Mouse (Mus musculus) thymus, postnatal 4 days (tissue): ENCODE data around the gene Dab1.

Experiments
- DNase-seq: peaks from one replicate; pipeline ENCODE4 v3.0.0; 2021

The Dab1 gene

GRCm38 (mm10) chr4:104640617-104641016 is 1021.5 kb downstream of the Dab1 start:
- no peak for DNase-seq

GRCm38 (mm10) chr4:104642761-104643469 is 1023.8 kb downstream of the Dab1 start:
- no peak for DNase-seq

- DNase-seq, result no peak
Observed at GRCm38 (mm10) chr4:104643534-104644356, 1024.6 kb downstream of the Dab1 start.

DNA sequence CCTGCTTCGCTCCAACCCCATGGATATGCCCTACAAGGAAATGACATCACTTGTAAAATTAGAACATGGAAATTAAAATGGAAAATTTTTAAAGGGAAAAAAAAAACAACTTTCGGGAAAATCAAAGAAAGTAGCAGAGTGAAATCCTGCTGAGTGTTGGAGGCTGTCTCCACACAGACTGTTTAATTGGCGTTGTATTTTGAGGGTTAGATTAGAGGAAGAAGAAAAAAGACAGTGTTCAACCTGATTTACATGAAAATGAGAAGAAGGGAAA is 1025.1 kb downstream of the Dab1 start:
- no peak for DNase-seq

GRCm38 (mm10) chr4:104644862-104645261 is 1025.7 kb downstream of the Dab1 start:
- DNase-seq, result no peak

GRCm38 (mm10) chr4:104651761-104652160 is 1032.6 kb downstream of the Dab1 start:
- no peak for DNase-seq

- DNase-seq, result no peak
Observed at GRCm38 (mm10) chr4:104656728-104657127, 1037.6 kb downstream of the Dab1 start.

- DNase-seq, result no peak
Observed at GRCm38 (mm10) chr4:104662841-104663614, 1043.9 kb downstream of the Dab1 start.

GRCm38 (mm10) chr4:104665553-104665952 is 1046.4 kb downstream of the Dab1 start:
- peak; percentile 27 for DNase-seq

- DNase-seq, result no peak
Observed at GRCm38 (mm10) chr4:104666831-104667551, 1047.8 kb downstream of the Dab1 start.

DNA sequence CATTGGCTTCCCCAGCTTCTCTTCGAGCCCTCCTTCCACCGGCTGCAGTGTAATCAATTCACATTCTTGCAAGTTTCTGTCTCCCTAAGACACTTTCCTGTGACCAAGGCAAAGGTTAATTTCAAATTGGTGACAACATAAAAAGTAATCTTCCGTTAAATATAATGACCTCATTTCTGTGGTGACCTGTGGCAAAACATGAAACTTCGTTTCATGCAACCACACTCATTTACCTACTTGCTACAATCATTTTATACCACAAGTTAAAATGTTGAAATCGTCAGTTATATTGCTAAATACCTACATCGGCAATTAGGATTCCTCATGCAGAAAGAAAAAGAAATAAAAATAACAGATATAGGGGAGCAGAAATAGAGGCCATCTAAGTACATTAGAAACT is 1048.9 kb downstream of the Dab1 start:
- no peak for DNase-seq

GRCm38 (mm10) chr4:104669406-104669805 is 1050.2 kb downstream of the Dab1 start:
- no peak for DNase-seq

- no peak for DNase-seq
Observed at GRCm38 (mm10) chr4:104670741-104671140, 1051.6 kb downstream of the Dab1 start.

- DNase-seq, result no peak
Observed at GRCm38 (mm10) chr4:104673317-104673716, 1054.2 kb downstream of the Dab1 start.

GRCm38 (mm10) chr4:104674706-104675105 is 1055.5 kb downstream of the Dab1 start:
- no peak for DNase-seq

DNA sequence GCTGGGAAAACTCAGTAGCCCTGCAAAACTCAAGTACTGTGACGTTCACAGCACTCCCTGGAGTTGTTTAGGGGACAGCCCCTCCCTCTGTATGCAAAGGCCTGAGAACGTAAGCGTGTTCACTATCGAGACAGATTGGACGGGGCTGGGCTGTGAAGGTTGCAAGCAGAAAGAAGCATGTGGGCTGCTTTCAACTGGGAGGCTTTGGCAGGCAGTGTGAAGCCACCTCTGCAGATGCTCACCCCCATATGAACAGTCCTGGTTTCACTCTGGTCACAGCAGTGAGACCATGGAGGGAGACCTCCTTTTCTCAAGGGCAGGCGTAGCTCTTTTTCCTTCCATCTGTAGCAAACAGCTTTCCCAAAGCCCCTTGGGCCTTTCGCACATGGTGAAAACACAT is 1059.1 kb downstream of the Dab1 start:
- no peak for DNase-seq

GRCm38 (mm10) chr4:104680475-104680874 is 1061.3 kb downstream of the Dab1 start:
- no peak for DNase-seq

- DNase-seq, result no peak
Observed at GRCm38 (mm10) chr4:104686137-104686809, 1067.1 kb downstream of the Dab1 start.

DNA sequence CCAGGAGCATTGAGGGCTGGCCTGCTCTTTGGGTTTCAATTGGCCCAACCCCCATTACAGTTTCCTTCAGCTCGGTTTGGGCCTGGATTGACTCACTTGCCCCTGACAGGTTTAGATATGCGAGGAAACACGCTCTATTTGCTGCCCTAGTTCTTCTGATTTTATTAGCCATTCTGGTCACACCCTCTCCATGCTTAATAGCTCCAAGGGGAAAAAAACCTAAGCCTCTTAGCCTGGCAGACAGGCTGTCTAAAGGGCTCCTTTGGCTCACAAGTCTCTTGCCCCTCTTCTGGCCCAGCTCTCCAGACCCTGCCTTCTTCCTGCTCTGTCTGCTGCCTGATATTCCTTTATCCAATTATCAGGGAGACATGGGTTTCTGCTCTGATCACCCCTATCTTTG is 1069.9 kb downstream of the Dab1 start:
- no peak for DNase-seq

DNA sequence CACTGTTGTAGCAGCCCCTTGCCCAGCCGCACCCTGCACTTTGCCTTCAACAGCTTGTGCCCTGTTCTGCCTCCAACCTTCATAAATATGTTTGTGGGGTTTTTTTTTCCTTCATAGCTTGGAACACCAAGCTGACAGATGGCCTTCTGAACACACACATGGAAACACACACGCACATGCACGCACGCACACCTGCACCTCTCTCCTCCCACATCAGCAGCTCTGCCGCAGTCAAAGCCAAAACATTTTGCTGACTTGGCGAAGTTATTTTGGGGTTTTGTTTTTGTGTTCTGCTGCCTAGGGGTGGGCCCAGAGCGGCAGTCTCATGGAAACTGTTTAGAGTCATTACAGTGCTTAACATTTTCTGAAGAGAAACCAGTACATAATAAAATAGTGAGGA is 1071.9 kb downstream of the Dab1 start:
- DNase-seq, result no peak

DNA sequence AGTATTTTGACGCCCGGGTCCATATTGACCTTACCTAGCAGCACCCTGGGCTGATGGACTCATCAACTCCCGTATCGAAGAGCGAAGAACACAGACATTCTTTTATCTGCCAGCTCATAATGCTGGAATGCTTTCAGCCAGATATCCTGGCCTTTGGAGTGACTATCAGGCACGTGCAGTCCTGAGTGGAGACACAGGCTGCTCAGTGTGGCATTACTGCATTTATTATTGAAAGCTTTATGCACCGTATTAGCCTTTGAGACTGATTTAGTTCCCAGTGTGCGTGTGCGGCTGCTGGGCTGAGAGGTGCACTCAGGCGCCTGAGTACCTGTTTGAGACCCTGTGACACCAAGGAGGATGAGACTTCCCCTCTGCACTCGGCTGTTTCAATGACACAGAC is 1075.0 kb downstream of the Dab1 start:
- no peak for DNase-seq

DNA sequence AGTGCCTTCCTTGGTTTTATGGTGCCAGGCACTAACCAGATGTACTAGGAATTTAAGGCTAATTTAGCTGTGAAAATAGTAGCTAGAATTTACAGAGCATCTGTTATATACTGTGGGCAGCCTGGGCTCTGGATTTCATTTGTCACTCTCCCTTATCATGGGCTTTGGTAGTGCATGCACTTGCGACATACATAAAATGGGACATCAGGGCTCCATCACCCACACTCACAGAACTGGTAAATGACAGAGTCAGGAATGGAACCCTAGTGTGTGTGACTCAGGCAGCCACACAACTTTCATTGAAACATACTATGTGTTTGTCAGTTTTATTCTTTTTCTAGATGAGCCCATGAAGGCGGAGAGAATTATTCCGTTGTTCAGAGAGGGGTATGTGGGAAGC is 1077.4 kb downstream of the Dab1 start:
- DNase-seq, result no peak

DNA sequence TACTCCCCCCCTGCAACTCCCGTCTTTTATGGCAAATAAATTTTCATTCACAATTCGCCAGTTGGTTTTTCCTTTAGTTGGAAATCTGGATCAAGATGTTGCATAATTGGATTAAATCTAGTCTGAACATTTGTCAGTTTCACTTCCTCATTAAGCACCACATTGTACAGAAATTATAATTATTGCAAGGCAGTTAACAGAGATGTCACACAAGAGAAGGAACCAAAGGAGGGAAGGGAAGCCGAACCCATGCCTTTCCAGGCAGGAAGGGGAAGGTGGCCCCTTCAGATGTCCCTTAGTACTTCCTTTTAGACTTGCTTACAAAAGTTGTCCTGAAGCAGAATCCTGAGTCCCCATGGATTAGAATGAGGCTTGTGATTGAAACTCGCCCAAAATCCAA is 1078.5 kb downstream of the Dab1 start:
- DNase-seq, result no peak
